Mouse (Mus musculus): ENCODE results near the gene Dgkg.

The Dgkg gene

DNA sequence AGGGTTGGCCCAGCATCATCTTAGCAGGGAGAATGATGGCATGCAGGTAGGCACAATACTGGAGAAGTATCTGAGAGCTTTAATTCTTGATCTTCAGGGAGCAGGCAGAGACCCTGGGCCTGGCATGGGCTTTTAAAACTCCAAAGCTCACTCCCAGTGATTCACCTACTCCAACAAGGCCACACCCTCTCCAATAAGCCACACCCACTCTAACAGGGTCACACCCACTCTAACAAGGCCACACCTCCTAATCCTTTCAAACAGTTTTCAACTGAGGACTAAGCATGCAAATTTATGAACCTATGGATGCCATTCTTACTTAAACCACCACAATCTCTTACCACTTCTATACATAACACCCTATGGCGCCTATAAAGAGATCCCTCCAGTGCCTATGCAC is 11.8 kb downstream of the Dgkg start:
- DNase-seq (ENCODE audit: low spot score in 2 of 2), result no peak

DNA sequence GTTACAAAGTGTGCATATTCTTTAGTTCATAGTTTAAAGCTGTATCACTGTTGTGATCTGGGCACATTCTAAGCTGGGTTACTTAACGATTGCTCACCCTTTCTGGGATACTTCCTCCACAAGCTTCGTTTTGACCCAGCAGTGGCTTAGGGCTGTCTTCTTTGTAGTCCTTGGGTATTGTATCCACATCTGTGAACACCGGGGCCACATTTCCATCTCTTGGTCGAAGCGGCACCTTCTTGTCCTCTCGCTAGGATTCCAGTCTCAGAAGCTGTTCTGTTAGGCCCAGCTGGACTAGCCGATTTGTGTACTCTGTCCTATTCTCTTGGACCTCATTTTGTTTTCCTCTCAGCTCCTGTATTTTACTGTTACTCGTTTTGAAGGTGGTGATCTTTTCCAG is 13.6 kb downstream of the Dgkg start:
- DNase-seq (ENCODE audit: low spot score in 2 of 2), result no peak

DNA sequence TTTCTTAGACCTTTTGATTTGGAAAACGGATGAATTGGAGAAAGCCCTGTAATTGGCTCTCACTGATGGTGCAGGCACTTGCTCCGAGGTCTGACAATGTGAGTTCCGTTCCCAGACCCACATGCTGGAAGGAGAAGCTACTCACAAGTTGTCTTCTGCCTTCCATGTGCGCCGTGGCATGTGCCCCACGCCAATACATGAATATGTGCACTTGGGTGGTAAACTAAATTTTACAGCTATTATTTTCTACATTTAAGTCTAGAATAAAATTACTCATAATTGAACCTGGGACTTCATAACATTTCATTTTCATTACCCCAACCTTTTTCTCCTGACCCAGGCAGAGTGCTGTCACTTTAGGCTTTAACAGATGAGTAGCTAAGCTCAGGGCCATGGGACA is 14.1 kb downstream of the Dgkg start:
- DNase-seq (ENCODE audit: low spot score in 2 of 2), result no peak

DNA sequence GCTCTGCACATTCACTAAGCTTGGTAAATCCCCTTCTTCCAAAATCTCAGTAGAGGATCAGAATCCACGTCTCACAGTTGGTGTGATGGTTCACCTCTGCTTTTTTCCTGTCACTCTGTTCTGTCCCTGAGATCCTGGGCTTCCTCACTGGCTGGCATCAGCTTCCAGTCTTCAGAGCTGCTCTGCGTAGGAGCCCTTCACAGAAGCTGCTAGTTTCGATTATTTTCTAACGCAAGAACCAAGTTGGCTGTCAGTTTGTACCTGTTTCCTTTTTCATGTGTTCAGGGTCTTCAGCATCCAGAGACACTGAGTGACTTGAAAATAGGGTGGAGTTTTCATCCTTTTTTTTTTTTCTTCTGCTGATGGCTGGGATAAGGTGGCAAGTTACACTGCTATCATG is 15.0 kb downstream of the Dgkg start:
- no peak for DNase-seq (ENCODE audit: low spot score in 2 of 2)

DNA sequence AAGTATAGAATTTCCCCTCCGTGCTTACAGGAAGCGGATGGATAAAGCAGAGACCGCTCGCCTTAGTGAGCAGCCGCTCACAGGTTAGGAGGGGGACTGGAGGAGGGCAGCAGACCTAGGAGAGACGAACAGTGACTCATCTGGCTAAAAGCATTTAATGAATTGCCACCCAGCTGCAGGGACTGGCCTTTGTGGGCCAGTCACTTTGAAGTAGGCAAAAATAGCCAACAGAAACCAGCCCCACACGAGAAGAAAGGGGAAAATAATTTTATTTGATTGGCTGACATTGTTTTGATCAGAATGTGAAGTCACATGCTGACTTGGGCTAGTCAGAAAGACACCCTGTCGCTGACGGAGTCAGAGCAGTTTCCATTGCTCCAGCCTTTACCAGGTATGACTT is 15.4 kb downstream of the Dgkg start:
- no peak for DNase-seq (ENCODE audit: low spot score in 2 of 2)

DNA sequence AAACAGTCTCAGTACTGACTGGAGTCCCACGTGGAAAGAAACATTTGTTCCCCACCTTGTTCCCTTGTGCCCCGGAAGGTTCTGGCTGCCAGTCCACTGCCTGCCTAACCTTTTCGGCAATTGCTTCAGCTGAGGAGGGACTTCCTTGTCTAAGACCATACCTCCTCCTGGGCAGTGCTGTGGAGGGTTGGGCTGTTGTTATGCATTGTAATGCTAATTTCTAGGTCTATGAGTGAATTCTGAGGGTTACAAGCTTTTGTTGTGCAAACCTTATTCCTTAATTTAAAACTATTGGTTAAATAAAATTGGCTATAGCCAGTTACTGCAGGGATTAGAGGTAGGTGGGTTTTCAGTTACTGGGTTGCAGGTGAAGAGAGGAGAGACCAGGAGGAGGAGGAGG is 19.7 kb downstream of the Dgkg start:
- DNase-seq (ENCODE audit: low spot score in 2 of 2), result no peak

DNA sequence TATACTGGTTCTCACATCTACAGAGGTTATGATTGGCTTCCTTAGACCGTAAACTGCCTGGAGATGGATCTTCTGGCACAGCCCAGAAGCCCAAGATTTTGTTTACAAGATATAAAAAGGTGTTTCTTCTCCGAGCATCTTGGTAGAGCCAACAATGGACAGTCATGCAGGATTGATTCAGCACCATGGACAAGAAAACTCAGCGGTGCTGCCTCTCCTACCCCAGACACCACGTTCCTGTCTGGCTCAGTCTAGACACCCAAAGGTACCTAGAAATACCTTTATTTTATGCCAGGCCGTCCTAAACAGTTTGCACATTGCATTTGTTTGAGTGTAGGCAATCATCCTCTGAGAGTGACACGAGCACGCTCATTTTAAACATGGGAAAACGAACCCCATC is 21.3 kb downstream of the Dgkg start:
- DNase-seq (ENCODE audit: low spot score in 2 of 2), result no peak

DNA sequence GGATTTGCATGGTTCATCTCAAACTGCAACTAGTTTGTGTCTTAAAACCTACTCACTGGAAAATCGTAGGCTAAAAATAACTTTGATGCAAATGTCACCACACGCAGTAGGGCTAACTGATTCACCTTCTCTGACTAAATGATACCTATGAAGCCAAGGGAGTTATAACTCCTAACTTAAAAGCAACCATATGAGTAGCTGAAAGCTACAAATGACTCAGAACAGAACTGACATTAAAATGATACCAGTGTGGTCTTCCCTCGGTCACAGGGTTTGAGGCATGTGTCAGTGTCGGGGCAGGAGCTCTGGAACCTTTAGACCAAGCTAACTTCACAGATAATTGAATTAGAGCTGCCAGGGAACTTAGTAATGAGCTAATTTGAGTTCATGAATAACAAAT is 24.0 kb downstream of the Dgkg start:
- no peak for DNase-seq (ENCODE audit: low spot score in 2 of 2)

DNA sequence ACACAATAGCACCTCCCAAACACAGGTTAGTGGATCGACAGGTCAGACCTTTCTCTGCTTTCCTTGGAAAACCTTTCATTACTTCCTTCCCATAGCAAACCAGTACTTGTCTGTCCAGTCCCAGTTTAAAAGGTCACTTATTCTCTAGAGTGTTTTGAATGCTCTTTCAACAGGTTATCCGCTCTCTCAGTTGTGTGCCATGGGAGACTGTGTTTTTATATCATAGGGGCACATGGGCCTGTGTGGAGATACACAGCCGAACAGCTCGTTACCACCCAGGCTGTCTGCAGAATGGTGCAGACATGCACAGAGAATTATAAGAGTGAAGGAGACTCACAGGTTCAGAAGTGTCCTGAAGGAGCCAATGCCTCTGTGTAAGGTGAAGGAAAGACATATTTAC is 26.7 kb downstream of the Dgkg start:
- no peak for DNase-seq (ENCODE audit: low spot score in 2 of 2)

DNA sequence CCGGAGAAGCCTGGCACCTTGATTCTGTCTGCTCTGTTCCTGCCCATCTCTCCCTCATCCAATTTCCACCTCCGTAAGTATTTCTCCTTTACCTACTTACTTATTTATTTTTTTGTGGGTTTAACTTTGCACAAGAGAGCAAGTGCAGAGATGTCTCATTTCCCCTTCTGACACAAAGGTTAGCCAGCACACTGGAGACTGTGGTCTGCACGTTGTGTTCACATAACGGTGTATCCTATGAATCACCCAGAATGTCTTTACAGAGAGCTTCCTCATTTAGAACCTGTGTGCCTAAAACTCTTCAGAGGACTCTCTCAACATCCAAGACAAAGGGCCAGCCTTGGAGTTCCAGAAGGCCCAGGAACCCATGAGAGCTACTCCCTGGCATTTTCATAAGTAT is 27.1 kb downstream of the Dgkg start:
- no peak for DNase-seq (ENCODE audit: low spot score in 2 of 2)

DNA sequence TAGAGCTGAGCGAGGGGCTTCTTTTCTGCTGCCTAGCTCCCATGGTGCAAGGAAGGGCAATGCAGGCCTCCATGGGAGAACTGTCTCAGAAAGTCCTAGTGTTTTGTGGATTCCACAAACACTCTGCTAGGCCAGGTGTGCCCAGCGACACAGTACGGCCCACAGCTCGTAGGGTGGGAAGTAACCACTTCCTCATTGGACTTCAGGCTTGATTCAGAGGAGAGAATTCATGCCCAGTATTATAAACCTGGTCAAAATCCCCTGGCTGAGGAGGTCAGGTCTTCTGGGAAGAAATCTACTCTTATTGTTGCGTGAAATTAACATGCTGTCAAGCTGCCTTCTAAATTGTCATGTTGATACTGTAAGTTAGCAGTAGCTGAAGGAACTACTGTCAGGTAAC is 31.0 kb downstream of the Dgkg start:
- DNase-seq (ENCODE audit: low spot score in 2 of 2), result no peak

DNA sequence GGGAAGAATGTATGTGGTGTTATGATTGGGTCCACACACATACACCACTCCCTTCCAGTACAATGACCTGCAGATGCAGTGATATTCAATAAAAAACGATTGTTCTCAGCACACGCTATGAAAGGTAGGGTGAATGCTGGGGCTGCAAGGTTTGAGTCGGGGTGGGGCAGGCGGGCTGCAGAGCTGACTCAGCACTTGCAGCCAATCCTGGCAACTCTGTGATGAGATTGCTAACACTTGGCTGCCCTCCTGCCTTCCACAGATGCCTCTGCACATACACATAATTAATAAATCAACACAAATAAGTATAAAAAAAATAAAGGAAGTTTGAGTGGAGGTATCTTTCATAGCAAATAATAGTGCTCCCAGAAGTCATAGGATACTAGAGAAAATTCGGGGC is 31.6 kb downstream of the Dgkg start:
- no peak for DNase-seq (ENCODE audit: low spot score in 2 of 2)

DNA sequence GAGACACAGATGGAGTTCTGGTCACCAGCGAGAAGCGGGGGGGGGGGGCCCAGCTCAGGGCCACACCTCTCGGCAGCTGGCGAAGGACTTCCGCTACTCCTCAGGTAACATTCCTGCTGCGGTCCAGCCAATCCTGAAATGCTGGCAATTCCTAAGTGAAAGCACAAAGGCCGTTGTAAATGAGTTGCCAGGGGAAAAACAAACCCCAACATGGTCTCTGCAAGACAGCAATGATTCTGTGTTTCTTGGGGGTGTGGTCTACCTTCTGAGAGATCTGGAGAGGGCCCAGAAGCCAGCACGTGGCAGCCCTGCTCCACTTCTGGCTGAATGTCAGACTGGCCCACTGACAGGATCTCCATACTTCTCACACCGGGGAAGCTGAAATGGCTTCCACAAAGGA is 34.7 kb downstream of the Dgkg start:
- DNase-seq (ENCODE audit: low spot score in 2 of 2), result no peak

DNA sequence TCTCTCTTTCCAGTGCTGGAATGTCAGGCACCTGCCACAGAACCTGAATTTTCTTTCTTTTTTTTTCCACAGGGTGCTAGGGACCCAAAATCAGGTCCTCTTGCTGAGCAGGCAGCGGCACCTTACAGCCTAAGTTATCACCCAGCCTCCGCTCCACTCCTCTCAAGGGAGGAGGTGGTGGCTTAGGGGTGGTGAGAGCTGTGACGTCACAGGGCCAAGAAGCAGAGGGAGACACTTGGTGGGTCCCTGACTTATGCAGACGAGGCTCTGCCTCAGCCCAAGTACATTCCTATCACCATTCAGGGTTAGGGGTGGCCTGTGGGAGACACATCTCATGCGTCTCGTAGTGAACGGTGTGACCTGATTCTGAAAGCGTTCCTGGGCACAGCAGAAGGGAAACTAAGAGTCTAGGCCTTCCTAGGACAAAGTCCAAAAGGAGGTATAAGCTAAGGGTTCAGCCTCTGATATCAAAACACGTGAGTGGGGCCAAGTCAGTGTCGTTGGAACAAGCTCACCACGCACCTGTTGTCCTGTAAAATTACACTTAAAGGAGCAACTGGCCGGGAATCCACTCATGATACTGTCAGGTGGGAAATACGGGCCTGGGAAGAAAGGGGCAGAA is 35.6 kb downstream of the Dgkg start:
- DNase-seq (ENCODE audit: low spot score in 2 of 2), result no peak

DNA sequence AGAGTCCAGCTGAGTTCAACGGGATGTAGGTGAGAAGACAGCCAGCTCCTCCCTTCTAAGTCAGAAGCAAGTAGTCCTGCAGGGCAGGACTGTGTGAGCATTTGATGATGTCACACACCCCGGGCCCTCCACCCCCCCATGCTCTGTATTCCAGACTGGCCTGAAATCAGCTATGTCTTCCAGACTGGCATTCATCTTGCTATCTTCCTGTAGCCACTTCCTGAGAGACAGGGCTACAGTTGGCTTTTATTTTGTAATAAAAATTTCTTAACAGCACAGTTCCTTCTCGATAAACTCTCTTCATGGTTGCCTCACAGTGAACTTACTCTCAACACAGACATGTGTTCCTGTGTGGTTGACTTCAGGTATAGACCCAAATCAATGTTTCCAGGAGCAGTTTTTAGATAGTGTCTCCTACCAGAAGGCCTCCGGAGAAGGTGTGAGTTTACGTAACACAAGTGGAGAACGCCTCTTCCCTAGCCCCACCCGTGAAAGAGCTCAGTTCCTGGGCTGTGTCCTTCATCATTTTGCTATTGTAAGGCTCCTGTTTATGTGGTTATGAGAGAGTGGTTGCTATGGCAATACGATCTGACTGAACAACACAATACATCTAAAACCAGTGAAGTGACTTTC is 38.5 kb downstream of the Dgkg start:
- no peak for DNase-seq (ENCODE audit: low spot score in 2 of 2)

DNA sequence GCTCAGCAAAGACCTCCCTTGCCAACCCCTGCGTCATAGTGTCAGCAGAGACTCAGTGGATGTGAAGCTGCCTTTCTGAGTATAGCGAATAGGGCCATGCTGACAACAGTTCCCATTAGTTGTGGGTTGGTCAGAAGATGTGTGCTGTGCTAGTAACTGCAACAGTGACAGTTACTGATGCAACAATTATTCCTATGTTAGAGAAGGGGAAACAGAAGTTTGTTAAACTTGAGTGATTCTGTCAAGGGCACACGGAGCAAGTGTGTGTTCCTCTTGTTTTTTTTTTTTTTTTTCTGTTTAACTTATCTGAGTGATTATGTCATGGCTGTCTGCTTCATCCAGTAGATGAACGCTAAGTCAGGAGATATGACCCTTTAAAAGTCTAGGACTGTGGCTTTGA is 41.2 kb downstream of the Dgkg start:
- no peak for DNase-seq (ENCODE audit: low spot score in 2 of 2)

DNA sequence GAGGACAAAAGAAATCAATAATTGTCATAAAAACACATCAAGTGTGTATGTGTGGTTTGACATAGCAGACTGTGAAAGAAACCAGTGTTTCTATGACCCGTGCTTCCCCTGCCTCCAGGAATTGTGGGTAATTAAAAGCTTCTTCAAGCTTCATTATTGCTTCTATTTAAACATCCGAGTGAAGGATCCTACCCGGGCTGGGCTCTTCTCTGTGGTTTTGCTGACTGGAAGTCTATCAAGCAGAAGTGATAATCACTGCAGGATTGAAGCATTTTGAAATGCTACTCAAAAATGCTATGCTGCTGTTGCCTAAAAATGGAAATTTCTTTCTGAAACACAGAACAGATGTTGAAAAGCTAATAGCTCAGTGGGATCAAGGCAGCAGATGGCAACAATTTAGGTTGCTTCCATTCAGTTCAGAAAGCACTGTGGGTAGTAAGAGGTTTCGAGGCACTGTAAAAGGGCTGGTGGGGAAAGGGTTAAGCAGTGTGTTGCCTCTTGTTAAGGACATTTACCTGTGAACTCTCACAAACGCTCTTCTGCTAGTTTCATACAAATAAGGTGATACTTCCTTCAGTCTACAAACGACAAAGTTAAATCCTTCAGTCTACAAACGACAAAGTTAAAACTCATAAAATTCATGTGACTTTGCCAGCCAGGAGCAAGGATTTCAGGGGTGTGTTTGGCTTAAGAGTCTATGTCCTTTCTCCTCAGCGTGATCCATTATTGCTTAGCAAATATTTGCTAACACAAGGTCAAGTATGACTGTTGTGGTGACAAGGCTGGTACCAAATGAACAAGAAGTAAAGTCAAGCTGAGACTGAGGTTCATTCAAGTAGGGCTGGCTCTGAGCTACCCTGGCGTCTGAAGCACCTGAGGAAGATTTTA is 43.6 kb downstream of the Dgkg start:
- DNase-seq (ENCODE audit: low spot score in 2 of 2), result no peak

DNA sequence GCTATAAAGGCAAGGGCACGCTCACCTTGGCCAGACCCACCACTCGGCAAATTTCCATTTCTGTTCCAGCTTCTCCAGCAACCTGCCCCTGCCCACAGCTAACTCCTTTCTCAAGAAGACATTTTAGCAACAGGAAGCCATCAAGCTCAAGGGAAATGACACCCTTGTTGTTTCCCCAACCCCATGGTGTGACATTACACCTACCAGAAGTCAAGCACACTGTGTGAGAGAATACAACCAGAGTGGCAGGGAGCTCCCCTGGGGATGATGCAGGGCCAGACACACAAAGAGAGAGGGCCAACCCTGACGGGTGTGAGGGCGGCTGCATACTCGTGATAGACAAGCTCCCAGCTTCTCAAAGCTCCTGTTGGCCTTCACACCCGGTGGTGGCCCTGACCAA is 49.0 kb downstream of the Dgkg start:
- no peak for DNase-seq (ENCODE audit: low spot score in 2 of 2)

DNA sequence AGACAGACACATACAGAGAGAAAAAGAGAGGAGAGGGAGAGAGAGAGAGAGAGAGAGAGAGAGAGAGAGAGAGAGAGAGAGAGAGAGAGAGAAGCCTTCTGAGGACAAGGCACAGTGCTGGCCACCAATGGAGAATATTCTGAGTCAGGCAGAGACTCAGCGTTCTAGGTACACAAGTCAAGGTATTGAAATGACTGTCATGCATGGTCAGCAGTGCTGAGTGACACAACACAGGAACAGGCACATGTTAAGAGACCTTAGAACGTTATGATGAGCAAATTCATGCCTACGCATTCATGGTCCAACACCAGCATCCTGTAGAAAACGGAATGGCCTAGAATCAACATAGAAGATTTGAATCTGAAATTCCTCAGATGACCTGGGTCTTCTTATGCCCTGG is 50.0 kb downstream of the Dgkg start:
- DNase-seq (ENCODE audit: low spot score in 2 of 2), result no peak

DNA sequence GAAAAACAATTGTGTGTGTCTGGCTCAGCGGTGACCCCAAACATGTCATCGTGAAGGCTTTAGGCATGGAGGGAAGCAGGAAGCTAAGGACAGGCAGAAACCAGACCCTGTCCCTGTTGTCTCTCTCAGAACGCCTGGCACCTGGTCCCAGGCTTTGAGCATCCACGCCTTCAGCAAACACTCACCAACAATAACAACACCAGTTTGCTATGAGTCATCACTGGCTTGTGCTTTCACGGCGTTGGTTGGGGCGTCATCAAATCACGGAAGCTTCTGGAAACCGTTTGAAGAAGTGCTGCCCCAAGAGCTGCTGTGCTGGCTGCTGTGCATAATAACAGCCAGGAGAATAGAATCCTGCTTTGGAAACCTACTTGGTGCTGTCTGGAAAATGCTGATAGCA is 54.6 kb downstream of the Dgkg start:
- DNase-seq (ENCODE audit: low spot score in 2 of 2), result no peak

DNA sequence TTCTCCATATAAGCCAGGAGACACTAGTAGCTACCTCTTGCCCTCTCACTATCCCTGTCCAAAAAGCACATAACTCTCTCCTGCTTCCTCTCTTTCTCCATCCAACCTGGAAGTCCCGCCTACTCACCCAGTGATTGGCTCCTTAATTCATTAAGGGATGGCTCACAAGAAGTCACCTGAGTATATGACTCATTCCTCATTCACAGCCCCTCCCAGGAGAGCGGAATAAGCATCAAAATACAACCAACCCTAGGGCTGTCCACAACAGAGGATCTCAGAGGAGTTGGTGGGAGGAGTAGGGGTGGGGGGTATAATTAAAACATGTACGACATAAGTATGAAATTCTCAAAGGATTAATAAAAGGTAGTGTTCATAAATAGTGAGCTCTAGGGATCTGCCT is 55.3 kb downstream of the Dgkg start:
- no peak for DNase-seq (ENCODE audit: low spot score in 2 of 2)

DNA sequence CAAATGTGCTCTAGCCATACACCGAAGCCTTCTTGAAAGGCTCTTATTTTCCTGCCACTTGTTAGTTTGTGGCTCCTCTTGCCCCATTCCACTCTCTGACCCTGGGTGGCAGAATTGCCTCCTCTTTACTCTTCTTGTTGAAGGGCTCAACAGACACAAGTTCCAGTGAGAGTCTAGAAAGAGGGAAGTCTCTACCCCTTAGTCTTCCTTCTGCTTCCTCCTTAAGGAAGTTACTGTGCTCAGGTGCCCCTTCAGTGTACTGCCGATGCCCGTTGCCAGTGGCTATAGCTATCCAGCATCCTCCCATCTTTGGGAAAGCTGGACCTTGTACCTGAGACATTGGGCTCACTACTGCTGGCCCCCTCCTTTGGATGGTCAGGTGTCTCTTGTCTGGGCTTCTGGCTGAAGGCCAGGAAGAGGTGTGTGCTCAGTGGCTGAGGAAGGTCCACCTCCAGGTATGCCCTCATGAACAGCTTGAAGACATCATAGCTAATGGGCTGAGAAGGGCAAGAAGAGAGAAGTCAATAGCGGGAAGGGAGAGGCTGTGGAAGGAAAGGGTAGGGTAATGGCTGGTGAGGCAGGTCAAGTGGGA is 56.8 kb downstream of the Dgkg start:
- no peak for DNase-seq (ENCODE audit: low spot score in 2 of 2)

DNA sequence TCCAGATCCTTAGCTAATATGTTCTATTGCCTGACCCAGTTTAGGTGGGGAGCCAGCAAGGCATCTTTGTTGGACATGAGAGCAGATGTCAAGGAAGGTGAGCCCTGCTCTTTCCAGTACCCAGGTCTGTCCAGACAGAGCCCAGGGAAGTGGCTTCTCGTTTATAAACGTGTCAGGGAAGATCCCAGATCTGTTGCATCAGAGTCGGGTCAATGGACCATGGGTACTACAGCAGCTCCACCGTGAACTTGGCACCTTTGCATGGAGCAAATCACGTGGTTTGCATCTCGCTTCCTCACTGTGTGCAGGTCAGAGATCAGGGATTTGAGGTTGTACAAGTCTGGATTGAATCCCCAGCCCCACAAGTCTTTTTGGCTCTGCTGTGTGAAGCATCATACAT is 58.3 kb downstream of the Dgkg start:
- no peak for DNase-seq (ENCODE audit: low spot score in 2 of 2)
